31 mouse cellular contexts compared by ENCODE assay signal in the genomic region with DNA sequence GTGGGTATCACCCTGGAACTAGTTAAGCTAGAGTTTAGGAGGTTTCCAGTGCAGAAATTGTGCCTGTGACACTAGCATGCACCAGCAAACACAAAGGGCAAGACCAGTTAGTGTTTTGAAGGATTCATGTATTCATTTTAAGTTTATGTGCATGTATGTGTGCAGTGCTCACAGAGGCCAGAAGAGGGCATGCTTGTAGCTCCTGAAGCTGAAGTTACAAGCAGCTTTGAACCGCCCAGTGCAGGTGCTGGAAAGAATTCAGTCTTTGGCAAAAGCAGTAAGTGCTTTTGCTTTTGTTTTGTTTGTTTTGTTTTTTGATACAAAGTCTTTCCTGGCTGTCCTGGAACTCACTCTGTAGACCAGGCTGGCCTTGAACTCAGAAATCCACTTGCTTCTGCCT. TPM values are rescaled to one million over a fixed set of nuclear protein-coding genes. Genes with fewer than 3 reads are reported as not detected.
DNase-seq lines count a peak whose midpoint lies in the region; TF ChIP-seq lines count a peak whose summit lies in the region.
"Had no signal": no experiment of that assay in that cellular context is flagged by ENCODE, and none has a peak within 500 bp of the region (broad histone marks: within the 10 kb centered on the region; RNA-seq: fewer than 3 reads in every experiment).

No protein-coding gene starts in this region.

- no peak for TF ChIP-seq POLR2A in MEL (IDR thresholded peaks at IDR 0.05; ENCODE audit: control insufficient read depth in 1 of 2, insufficient read depth in 1 of 2, low read depth in 1 of 2, low read length in 2 of 2, poor library complexity in 1 of 2)

- TF ChIP-seq EP300 in MEL (IDR thresholded peaks at IDR 0.05; ENCODE audit: low read depth in 1 of 2, low read length in 2 of 2) = no peak

- no peak overlapping the region for H3K9ac ChIP-seq in MEL (ENCODE audit: control insufficient read depth, low read depth, low read length, poor library complexity, severe bottlenecking)
- H3K9ac ChIP-seq: heart, embryonic 15.5 days; hindbrain, embryonic 13.5 days; limb, embryonic 15.5 days; midbrain, embryonic 12.5 days; neural tube, embryonic 12.5 days had no signal

- no peak for TF ChIP-seq RAD21 in MEL (IDR thresholded peaks at IDR 0.05; ENCODE audit: low read depth, low read length)

- DNase-seq in layer of hippocampus, adult 2 months (ENCODE audit: low spot score in 2 of 2) = no peak
- no peak for DNase-seq in layer of hippocampus, postnatal 36 days
- peak; percentile 55 for DNase-seq in testis, postnatal 14 days (ENCODE audit: low spot score)
- DNase-seq in testis, postnatal 10 days (ENCODE audit: low spot score) = no peak
- no peak for DNase-seq in MEL (ENCODE audit: low read depth, low spot score)
- DNase-seq in embryo, embryonic 10.5 days (ENCODE audit: low spot score) = no peak
- no peak for DNase-seq in retina, embryonic 14.5 days (ENCODE audit: low spot score)
- DNase-seq: adrenal gland, postnatal 36 days; cerebellum, adult 11 months; cerebellum, adult 9-11 months; gastrocnemius, postnatal 36 days; heart, postnatal 36 days; kidney, adult 9 months; kidney, postnatal 36 days; left cerebral cortex, postnatal 4 days; lung, adult 18-20 months; lung, postnatal 14 days; retina, postnatal 1 day; right cerebral cortex, postnatal 25 days; spleen, adult 18-20 months; thymus, adult 2 months had no signal

- no peak overlapping the region for H3K4me3 ChIP-seq in layer of hippocampus, adult 2 months
- no peak overlapping the region for H3K4me3 ChIP-seq in MEL (ENCODE audit: control insufficient read depth in 1 of 2, insufficient read depth in 1 of 2, low read depth in 2 of 2, low read length in 2 of 2)
- H3K4me3 ChIP-seq: embryonic facial prominence, embryonic 10.5 days; heart, embryonic 15.5 days; hindbrain, embryonic 13.5 days; limb, embryonic 15.5 days; midbrain, embryonic 12.5 days; neural tube, embryonic 12.5 days had no signal

- no peaks in the 10 kb centered on the region for H3K9me3 ChIP-seq in MEL (replicated peaks; ENCODE audit: insufficient read depth, low read length)
- H3K9me3 ChIP-seq: heart, embryonic 15.5 days; hindbrain, embryonic 13.5 days; limb, embryonic 15.5 days had no signal

- H3K79me2 ChIP-seq in MEL (ENCODE audit: control insufficient read depth, insufficient read depth, low read length, poor library complexity) = no peaks in the 10 kb centered on the region

- no peak overlapping the region for H3K27ac ChIP-seq in layer of hippocampus, adult 2 months
- no peak overlapping the region for H3K27ac ChIP-seq in MEL (ENCODE audit: control insufficient read depth, low read depth, low read length)
- H3K27ac ChIP-seq: embryonic facial prominence, embryonic 10.5 days; heart, embryonic 15.5 days; hindbrain, embryonic 13.5 days; limb, embryonic 15.5 days; midbrain, embryonic 12.5 days; neural tube, embryonic 12.5 days had no signal

- H3K27me3 ChIP-seq in MEL (ENCODE audit: control insufficient read depth in 1 of 2, insufficient read depth in 2 of 2, low read length in 2 of 2) = peaks cover 0 to 1% of the 10 kb centered on the region in 2 experiments; a peak in 1 of 4 replicates
- H3K27me3 ChIP-seq: heart, embryonic 15.5 days; limb, embryonic 15.5 days had no signal

- H3K4me1 ChIP-seq in MEL (ENCODE audit: control insufficient read depth in 1 of 2, insufficient read depth in 2 of 2, low read length in 2 of 2) = peaks cover 0 to 3% of the 10 kb centered on the region in 2 experiments; a peak in 2 of 4 replicates
- H3K4me1 ChIP-seq: neural tube, embryonic 12.5 days had no signal

- peaks cover 0 to 6% of the 10 kb centered on the region in 2 experiments; a peak in 2 of 4 replicates for H3K36me3 ChIP-seq in MEL (ENCODE audit: control insufficient read depth in 1 of 2, insufficient read depth in 2 of 2, low read length in 2 of 2)
- H3K36me3 ChIP-seq: embryonic facial prominence, embryonic 10.5 days; hindbrain, embryonic 13.5 days; limb, embryonic 15.5 days; midbrain, embryonic 12.5 days; neural tube, embryonic 12.5 days had no signal

- TF ChIP-seq CTCF in layer of hippocampus, adult 2 months (conservative IDR thresholded peaks at IDR 0.05) = peak; percentile 51
- peak; percentile 11 to 30 (median 24); a peak in 3 of 6 replicates for TF ChIP-seq CTCF in MEL (IDR thresholded peaks at IDR 0.05 in 2 of 3, conservative IDR thresholded peaks at IDR 0.05 in 1 of 3; ENCODE audit: control insufficient read depth in 1 of 3, insufficient read depth in 1 of 3, low read depth in 2 of 3, low read length in 3 of 3, poor library complexity in 1 of 3, severe bottlenecking in 1 of 3)

TF ChIP-seq in MEL, 35 proteins besides CTCF, POLR2A, EP300 and RAD21:
- no peak for TF ChIP-seq MAZ (IDR thresholded peaks at IDR 0.05; ENCODE audit: low read depth, low read length)
- TF ChIP-seq TBP (IDR thresholded peaks at IDR 0.05; ENCODE audit: low read depth, low read length) = no peak
- no peak for TF ChIP-seq MEF2A (IDR thresholded peaks at IDR 0.05; ENCODE audit: extremely low read depth, insufficient replicate concordance, low read depth, low read length, poor library complexity, severe bottlenecking)
- TF ChIP-seq POLR2AphosphoS2 (IDR thresholded peaks at IDR 0.05; ENCODE audit: low read length) = no peak
- no peak for TF ChIP-seq ELF1 (IDR thresholded peaks at IDR 0.05; ENCODE audit: low read depth, low read length)
- no peak for TF ChIP-seq KAT2A (conservative IDR thresholded peaks at IDR 0.05; ENCODE audit: low read depth, low read length)
- TF ChIP-seq TAL1 (IDR thresholded peaks at IDR 0.05; ENCODE audit: low read length) = no peak
TF ChIP-seq in MEL: peak in this region for 0.

RNA-seq across cellular contexts. Expression of gene Xirp1, which starts 15.6 kb away (rescaled TPM):
- total RNA-seq in layer of hippocampus, adult 2 months (2021) = under 1 TPM; 0.10 to 0.23 TPM
- under 1 TPM; 0.05 to 0.20 TPM for total RNA-seq in layer of hippocampus, postnatal 36 days (2021)
- not detected in 2 replicates for total RNA-seq in MEL (2012; rRNA removed)
- polyA plus RNA-seq in MEL (2012; ENCODE audit: insufficient read depth in 1 of 2, insufficient read length in 2 of 2, low read depth in 1 of 2, low replicate concordance in 2 of 2, missing spikeins in 1 of 2) = not detected
- total RNA-seq: common myeloid progenitor, adult 5-6 weeks; megakaryocyte, adult 5-6 weeks had no signal
- polyA plus RNA-seq: forebrain, embryonic 16.5 days; intestine, embryonic 14.5 days; midbrain, embryonic 12.5 days had no signal

RNA-seq across cellular contexts. Expression of gene Csrnp1, which starts 23.4 kb away (rescaled TPM):
- 10 to 100 TPM; 13.7 TPM for total RNA-seq in layer of hippocampus, adult 2 months (2021)
- 10 to 100 TPM; 12.8 to 15.5 TPM for total RNA-seq in layer of hippocampus, postnatal 36 days (2021)
- 3.7 and 4.1 TPM in 2 replicates for total RNA-seq in MEL (2012; rRNA removed)
- polyA plus RNA-seq in MEL (2012; ENCODE audit: insufficient read depth in 1 of 2, insufficient read length in 2 of 2, low read depth in 1 of 2, low replicate concordance in 2 of 2, missing spikeins in 1 of 2) = 1 to 10 TPM in 1 of 2 experiments, not detected in 1; 8.1 TPM
